Mouse (Mus musculus) CH12.LX (cell line): Measurements from ENCODE around the gene Cmtm6. TPM values are rescaled to one million over a fixed set of nuclear protein-coding genes. Genes with fewer than 3 reads are reported as not detected.

ENCODE experiments used
- DNase-seq: peaks from one replicate; pipeline ENCODE4 v3.0.0-alpha.2; 2013; ENCODE audit errors: extremely low read depth
- H3K27ac ChIP-seq: 2 replicates; pipeline ENCODE4 v1.5.1; 2012; ENCODE audit warnings: low read depth, mild to moderate bottlenecking, control low read depth, moderate library complexity; ENCODE audit not compliant: insufficient read depth
- H3K27me3 ChIP-seq: replicated peaks from 2 replicates; pipeline ENCODE3; 2012; ENCODE audit warnings: inconsistent platforms
- H3K36me3 ChIP-seq, 2 experiments: replicated peaks in 1 of 2; 2 replicates each; pipeline versions ENCODE3 to v1.6.1; 2012; ENCODE audit warnings: inconsistent platforms in 1 of 2, low read length in 1 of 2, mild to moderate bottlenecking in 1 of 2, mixed read lengths in 1 of 2, moderate library complexity in 1 of 2; ENCODE audit not compliant: control insufficient read depth in 1 of 2, insufficient read depth in 1 of 2
- H3K4me1 ChIP-seq, 2 experiments: 2 replicates each; pipeline ENCODE4 v1.6.1; 2012; ENCODE audit warnings: inconsistent platforms in 1 of 2, moderate library complexity in 1 of 2; ENCODE audit not compliant: insufficient read depth in 2 of 2, control insufficient read depth in 1 of 2
- H3K4me2 ChIP-seq: 2 replicates; pipeline ENCODE4 v1.6.1; 2012; ENCODE audit warnings: low read depth, mild to moderate bottlenecking, control low read depth; ENCODE audit not compliant: poor library complexity, insufficient read depth, severe bottlenecking
- H3K4me3 ChIP-seq, 3 experiments: fragments of 150-350 bp in 1 of 3; sonication (generic) in 1 of 3; replicated peaks in 1 of 3; 2 replicates each; pipeline versions ENCODE3 to v1.5.1; 2011 to 2012; ENCODE audit warnings: low read depth in 2 of 3, low read length in 2 of 3, mild to moderate bottlenecking in 2 of 3, moderate library complexity in 2 of 3, control low read depth in 1 of 3, improper control_type of control experiment in 1 of 3, inconsistent platforms in 1 of 3, mixed read lengths in 1 of 3; ENCODE audit not compliant: poor library complexity in 1 of 3
- H3K79me2 ChIP-seq: replicated peaks from 2 replicates; pipeline ENCODE4 v1.6.1; 2012; ENCODE audit warnings: mild to moderate bottlenecking, moderate library complexity; ENCODE audit not compliant: control insufficient read depth, poor library complexity, insufficient read depth, severe bottlenecking; ENCODE audit errors: extremely low read depth
- H3K9ac ChIP-seq: 2 replicates; pipeline ENCODE4 v1.6.1; 2012; ENCODE audit warnings: low read depth, mild to moderate bottlenecking, control low read depth, moderate library complexity; ENCODE audit not compliant: insufficient read depth
- H3K9me3 ChIP-seq: replicated peaks from 2 replicates; pipeline ENCODE3; 2012; ENCODE audit warnings: low read length, inconsistent platforms, mixed read lengths
- BHLHE40 ChIP-seq: IDR thresholded peaks from 2 replicates; pipeline ENCODE4 v1.6.1; 2011; ENCODE audit warnings: mild to moderate bottlenecking, low read depth, low read length, improper control_type of control experiment
- CHD1 ChIP-seq: IDR thresholded peaks from 2 replicates; pipeline ENCODE4 v1.6.1; 2012; ENCODE audit warnings: low read depth, low read length, improper control_type of control experiment, inconsistent platforms
- CHD2 ChIP-seq: IDR thresholded peaks from 2 replicates; pipeline ENCODE4 v1.6.1; 2011; ENCODE audit warnings: low read length, improper control_type of control experiment
- CTCF ChIP-seq, 2 experiments: IDR thresholded peaks in 1 of 2; conservative IDR thresholded peaks in 1 of 2; 2 replicates each; pipeline ENCODE4 v1.5.1; 2011 to 2012; ENCODE audit warnings: low read depth in 2 of 2, low read length in 2 of 2, improper control_type of control experiment in 1 of 2, inconsistent platforms in 1 of 2, mild to moderate bottlenecking in 1 of 2, moderate library complexity in 1 of 2
- E2F4 ChIP-seq: IDR thresholded peaks from 2 replicates; pipeline ENCODE4 v1.6.1; 2011; ENCODE audit warnings: low read depth, low read length, improper control_type of control experiment; ENCODE audit not compliant: insufficient replicate concordance
- ELF1 ChIP-seq: IDR thresholded peaks from 2 replicates; pipeline ENCODE4 v1.6.1; 2014; ENCODE audit warnings: low read depth, mild to moderate bottlenecking, inconsistent platforms, low read length, improper control_type of control experiment
- ETS1 ChIP-seq: conservative IDR thresholded peaks from 2 replicates; pipeline ENCODE4 v1.6.1; 2012; ENCODE audit warnings: low read depth, mild to moderate bottlenecking, inconsistent platforms, low read length, improper control_type of control experiment, moderate library complexity
- GABPA ChIP-seq: IDR thresholded peaks from 2 replicates; pipeline ENCODE4 v1.6.1; 2012; ENCODE audit warnings: low read depth, low read length, improper control_type of control experiment, inconsistent platforms; ENCODE audit not compliant: insufficient replicate concordance
- HCFC1 ChIP-seq: IDR thresholded peaks from 2 replicates; pipeline ENCODE4 v1.6.1; 2012; ENCODE audit warnings: low read depth, mild to moderate bottlenecking, inconsistent platforms, low read length, improper control_type of control experiment
- IRF4 ChIP-seq: IDR thresholded peaks from 2 replicates; pipeline ENCODE4 v1.6.1; 2014; ENCODE audit warnings: low read depth, mild to moderate bottlenecking, inconsistent platforms, low read length, improper control_type of control experiment
- KAT2A ChIP-seq: IDR thresholded peaks from 2 replicates; pipeline ENCODE4 v1.6.1; 2012; ENCODE audit warnings: low read length, improper control_type of control experiment, inconsistent platforms; ENCODE audit not compliant: insufficient replicate concordance
- MAFK ChIP-seq: IDR thresholded peaks from 2 replicates; pipeline ENCODE4 v1.6.1; 2011; ENCODE audit warnings: low read length, improper control_type of control experiment; ENCODE audit not compliant: insufficient replicate concordance
- MAX ChIP-seq: IDR thresholded peaks from 2 replicates; pipeline ENCODE4 v1.6.1; 2011; ENCODE audit warnings: low read length, improper control_type of control experiment
- MAZ ChIP-seq: IDR thresholded peaks from 2 replicates; pipeline ENCODE4 v1.6.1; 2012; ENCODE audit warnings: low read depth, mild to moderate bottlenecking, inconsistent platforms, low read length, improper control_type of control experiment, moderate library complexity
- MEF2A ChIP-seq: IDR thresholded peaks from 2 replicates; pipeline ENCODE4 v1.6.1; 2014; ENCODE audit warnings: low read depth, mild to moderate bottlenecking, inconsistent platforms, low read length, improper control_type of control experiment, borderline replicate concordance
- MXI1 ChIP-seq: IDR thresholded peaks from 2 replicates; pipeline ENCODE4 v1.6.1; 2011; ENCODE audit warnings: mild to moderate bottlenecking, low read depth, low read length, improper control_type of control experiment
- MYC ChIP-seq: IDR thresholded peaks from 2 replicates; pipeline ENCODE4 v1.6.1; 2011; ENCODE audit warnings: low read depth, mild to moderate bottlenecking, improper control_type of control experiment, low read length
- NELFE ChIP-seq: IDR thresholded peaks from 2 replicates; pipeline ENCODE4 v1.6.1; 2011; ENCODE audit warnings: low read depth, low read length, improper control_type of control experiment
- PAX5 ChIP-seq: IDR thresholded peaks from 2 replicates; pipeline ENCODE4 v1.6.1; 2012; ENCODE audit warnings: low read length, inconsistent platforms, mixed read lengths
- RAD21 ChIP-seq: IDR thresholded peaks from 2 replicates; pipeline ENCODE4 v1.6.1; 2011; ENCODE audit warnings: low read depth, mild to moderate bottlenecking, low read length, improper control_type of control experiment, moderate library complexity
- RCOR1 ChIP-seq: conservative IDR thresholded peaks from 2 replicates; pipeline ENCODE4 v1.6.1; 2012; ENCODE audit warnings: low read depth, mild to moderate bottlenecking, inconsistent platforms, low read length, improper control_type of control experiment
- SIN3A ChIP-seq: IDR thresholded peaks from 2 replicates; pipeline ENCODE4 v1.6.1; 2012; ENCODE audit warnings: low read length, improper control_type of control experiment, inconsistent platforms
- SMC3 ChIP-seq: IDR thresholded peaks from 2 replicates; pipeline ENCODE4 v1.6.1; 2011; ENCODE audit warnings: low read depth, low read length, improper control_type of control experiment
- TBP ChIP-seq: conservative IDR thresholded peaks from 2 replicates; pipeline ENCODE4 v1.6.1; 2011; ENCODE audit warnings: low read depth, low read length, improper control_type of control experiment
- TCF12 ChIP-seq: IDR thresholded peaks from 2 replicates; pipeline ENCODE4 v1.6.1; 2014; ENCODE audit warnings: low read depth, mild to moderate bottlenecking, inconsistent platforms, low read length, improper control_type of control experiment
- UBTF ChIP-seq: IDR thresholded peaks from 2 replicates; pipeline ENCODE4 v1.6.1; 2012; ENCODE audit warnings: low read depth, mild to moderate bottlenecking, inconsistent platforms, low read length, improper control_type of control experiment, moderate library complexity
- USF1 ChIP-seq: IDR thresholded peaks from 2 replicates; pipeline ENCODE4 v1.6.1; 2014; ENCODE audit warnings: low read depth, mild to moderate bottlenecking, inconsistent platforms, low read length, improper control_type of control experiment
- USF2 ChIP-seq: conservative IDR thresholded peaks from 2 replicates; pipeline ENCODE4 v1.6.1; 2011; ENCODE audit warnings: low read depth, low read length, improper control_type of control experiment
- ZC3H11A ChIP-seq: IDR thresholded peaks from 2 replicates; pipeline ENCODE4 v1.6.1; 2012; ENCODE audit warnings: low read depth, mild to moderate bottlenecking, inconsistent platforms, low read length, improper control_type of control experiment
- ZNF384 ChIP-seq: IDR thresholded peaks from 2 replicates; pipeline ENCODE4 v1.6.1; 2012; ENCODE audit warnings: low read depth, low read length, improper control_type of control experiment, inconsistent platforms
- dilution Hi-C: fragments of 300-500 bp; cut with MboI; formaldehyde crosslinking; loops from 2 replicates; pipeline ENCODE4 v1.14.3; 2020; ENCODE audit warnings: low sequenced_read_pairs; ENCODE audit not compliant: extremely low pct_unique_long_range_greater_than_20kb, extremely low pct_ligation_motif_present
- in situ Hi-C: fragments of 300-500 bp; cut with MboI; formaldehyde crosslinking; loops from 3 replicates; pipeline ENCODE4 v1.14.3; 2019; ENCODE audit warnings: low sequenced_read_pairs, low pct_ligation_motif_present, low pct_unique_long_range_greater_than_20kb, mixed read lengths
- polyA plus RNA-seq: library from polyadenylated mRNA; unstranded; fragments of >175 nt; gene quantifications from 2 replicates; pipeline ENCODE4 v1.2.1, GENCODE M21; 2012; ENCODE audit warnings: low read depth; ENCODE audit not compliant: insufficient read length
- total RNA-seq, 2 experiments: library from RNA; depleted of rRNA; stranded (reverse); fragments of 300-350 nt in 1 of 2; fragments of >200 nt in 1 of 2; gene quantifications; 2 replicates each; pipeline ENCODE4 v1.2.3; 2012 to 2014

Cmtm6 gene
- total and polyA plus RNA-seq, 3 experiments = 30.1 to 39.5 (median 38.0) TPM

DNA sequence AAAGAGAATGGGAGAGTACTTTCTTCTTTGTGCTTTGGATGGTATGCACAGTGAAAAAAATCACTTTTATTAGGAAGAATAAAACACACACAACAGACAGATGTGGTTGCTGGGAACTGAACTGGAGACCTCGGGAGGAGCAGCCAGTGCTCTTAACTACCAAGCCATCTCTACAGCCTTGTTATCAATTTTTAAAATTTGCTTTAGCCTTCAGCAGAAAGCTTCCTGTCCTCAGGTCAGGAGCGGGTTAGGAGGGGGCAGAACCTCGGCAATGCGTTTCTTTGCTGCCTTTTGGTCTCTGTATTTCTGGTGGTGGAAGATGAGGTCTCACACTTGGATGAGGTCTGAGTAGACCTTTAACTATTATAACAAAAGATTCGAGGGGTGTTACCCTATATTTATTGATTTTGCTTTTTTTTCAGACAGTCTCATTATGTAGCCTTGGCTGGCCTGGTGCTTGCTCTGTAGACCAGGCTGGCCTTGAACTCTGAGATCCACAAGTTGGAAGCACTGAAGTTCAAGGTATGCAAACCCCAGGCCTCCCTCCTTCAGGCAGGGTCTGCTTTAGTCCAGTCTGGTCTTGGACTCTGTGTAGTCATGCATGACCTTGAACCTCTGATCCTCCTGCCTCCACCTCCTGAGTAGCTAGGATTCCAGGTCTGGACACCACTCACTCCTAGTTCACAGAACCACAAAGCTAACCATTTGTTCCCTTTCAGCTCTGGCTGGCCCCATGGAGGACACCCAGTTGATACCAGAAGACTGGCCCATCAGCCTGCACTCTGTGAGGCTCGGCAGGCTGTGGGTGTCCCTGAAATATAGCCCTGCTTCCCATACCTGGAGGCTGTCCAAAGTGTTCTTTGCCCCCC lies 46.5 kb downstream of the Cmtm6 start:
- H3K4me2 ChIP-seq = peak overlapping the region; percentile 68
- dilution Hi-C loops = no loop called here
- no peak overlapping the region for H3K9ac ChIP-seq
- no peaks in the 10 kb centered on the region for H3K27me3 ChIP-seq
- in situ Hi-C loops = no loop called here
- peaks cover 11 to 38% of the 10 kb centered on the region in 2 experiments for H3K36me3 ChIP-seq
- DNase-seq = no peak
- H3K4me1 ChIP-seq = peaks cover 19 to 68% of the 10 kb centered on the region in 2 experiments
- peak overlapping the region in 1 of 3 experiments; percentile 5 for H3K4me3 ChIP-seq
- peaks cover 18% of the 10 kb centered on the region for H3K79me2 ChIP-seq
- peaks cover 4% of the 10 kb centered on the region for H3K9me3 ChIP-seq
- TF ChIP-seq MEF2A (no peak), ELF1 (no peak)
- H3K27ac ChIP-seq = 0 out of 2 replicates have a peak overlapping the region, but pooled peaks have one; percentile 12

GRCm38 (mm10) chr9:114778047-114778390 lies 47.1 kb downstream of the Cmtm6 start:
- dilution Hi-C loops = no loop called here
- in situ Hi-C loops = no loop called here
- Histone ChIP-seq H3K4me1 (peaks cover 19 to 70% of the 10 kb centered on the region in 2 experiments), H3K27me3 (no peaks in the 10 kb centered on the region), H3K27ac (no peak overlapping the region), H3K4me2 (peak overlapping the region; percentile 68), H3K9ac (no peak overlapping the region), H3K4me3 (no peak overlapping the region), H3K9me3 (no peaks in the 10 kb centered on the region), H3K79me2 (peaks cover 18% of the 10 kb centered on the region), H3K36me3 (peaks cover 9 to 33% of the 10 kb centered on the region in 2 experiments)
- DNase-seq = peak; percentile 81
- TF ChIP-seq RCOR1 (0 out of 2 replicates have a peak, but pooled peaks have one; percentile 67), SIN3A (peak; percentile 70; the same call in 1 of the 2 replicates), TCF12 (peak; percentile 77), BHLHE40 (peak; percentile 92), TBP (no peak), NELFE (no peak), KAT2A (no peak), MEF2A (peak; percentile 54; the same call in 1 of the 2 replicates), MAZ (peak; percentile 76; the same call in 1 of the 2 replicates), MAFK (peak; percentile 76), ZC3H11A (no peak), USF1 (no peak), CHD1 (no peak; the same call in 1 of the 2 replicates), GABPA (no peak), IRF4 (peak; percentile 96), CHD2 (no peak), E2F4 (0 out of 2 replicates have a peak, but pooled peaks have one; percentile 20), RAD21 (no peak; the same call in none of the 2 replicates), CTCF (conservative IDR thresholded peaks at IDR 0.05 in 1 of 2, IDR thresholded peaks at IDR 0.05 in 1 of 2; ENCODE audit: low read depth in 2 of 2, low read length in 2 of 2) (no peak), ETS1 (peak; percentile 88), USF2 (no peak), HCFC1 (0 out of 2 replicates have a peak, but pooled peaks have one; percentile 28), PAX5 (no peak), UBTF (no peak), SMC3 (no peak), MXI1 (peak; percentile 55; the same call in 1 of the 2 replicates), ELF1 (peak; percentile 56; the same call in 1 of the 2 replicates), MYC (0 out of 2 replicates have a peak, but pooled peaks have one; percentile 55), MAX (peak; percentile 41), ZNF384 (peak; percentile 86)
